Mouse (Mus musculus) layer of hippocampus, adult 9-11 months (tissue): ENCODE results near the gene Ankrd31.
"Not testable (repeated sequence)": the region's sequence is repeated elsewhere in the genome, so short reads cannot be mapped to it uniquely, and the experiment has no call there.

Source experiments
- DNase-seq: peaks from one replicate; pipeline ENCODE4 v3.0.0; 2022

The Ankrd31 gene

DNA sequence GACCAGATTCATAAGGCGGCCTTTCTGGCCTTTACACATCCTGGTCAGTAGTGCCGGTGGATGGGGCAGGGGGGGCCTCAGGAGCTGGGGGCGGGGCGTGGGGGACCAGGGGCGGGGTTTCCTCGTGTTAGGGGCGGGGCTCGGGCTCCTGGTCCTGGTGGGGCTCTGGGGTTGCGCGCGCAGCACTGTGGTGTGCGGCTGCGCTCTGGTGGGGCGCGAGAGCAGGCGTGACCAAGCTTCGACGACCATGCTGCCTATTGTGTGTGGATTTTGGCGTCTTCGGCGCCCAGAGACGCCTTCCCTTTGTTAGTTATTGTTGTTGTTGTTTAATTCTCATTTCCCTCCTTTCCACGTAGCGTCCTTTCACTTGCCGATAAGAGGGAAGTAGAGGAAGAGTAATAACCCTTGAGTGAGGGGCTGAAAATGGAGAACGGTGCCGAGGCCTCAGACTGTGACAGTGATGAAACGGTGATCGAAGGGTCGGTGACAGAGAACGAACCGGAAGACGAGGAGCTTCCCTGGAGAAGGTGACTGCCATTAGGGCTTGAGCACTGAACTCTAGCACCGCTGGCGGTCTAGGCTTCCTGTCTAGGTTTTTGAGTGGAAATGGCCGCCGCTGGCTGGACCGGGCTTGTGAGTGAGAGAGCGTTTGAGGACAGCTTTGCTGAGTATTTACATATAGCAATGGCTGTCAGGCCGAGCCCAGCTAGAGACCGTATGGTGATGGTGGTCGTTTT lies at the start of gene Ankrd31:
Ankrd31 (plus strand) TSS at position 164 of the 737 bp plus-strand sequence.
- no peak for DNase-seq

DNA sequence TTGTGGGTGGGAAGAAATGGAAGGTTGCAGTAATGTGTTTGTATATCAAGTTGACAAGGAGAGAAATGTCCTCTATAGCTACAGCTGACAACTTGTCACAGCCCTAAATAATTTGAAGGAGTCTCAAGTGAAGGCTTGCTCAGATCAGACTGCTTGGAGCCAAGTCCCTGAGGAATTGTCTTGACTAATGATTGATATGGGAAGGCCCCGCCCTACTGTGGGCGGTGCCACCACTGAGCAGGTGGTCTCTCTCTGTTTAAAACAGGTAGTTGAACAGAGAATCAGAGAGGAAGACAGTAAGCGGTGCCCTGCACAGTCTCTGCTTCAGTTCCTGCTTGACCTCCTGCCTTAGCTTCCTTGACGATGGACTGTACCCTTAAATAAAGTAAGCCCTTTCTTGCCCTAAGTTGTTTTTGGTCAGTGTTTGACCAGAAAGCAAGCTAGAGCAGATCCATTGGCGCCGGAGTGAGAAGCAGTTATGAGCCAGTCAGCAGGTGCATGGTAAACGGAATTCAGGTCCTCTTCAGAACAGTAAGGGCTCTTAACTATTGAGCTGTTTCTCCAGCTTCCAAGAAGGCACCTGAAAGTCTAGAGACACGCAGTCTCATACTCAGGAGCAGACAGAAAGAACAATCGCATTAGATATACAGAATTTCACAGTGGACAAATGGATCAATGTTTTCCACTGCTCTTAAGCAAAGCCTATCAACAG lies 45.3 kb upstream of the Ankrd31 start:
- no peak for DNase-seq

DNA sequence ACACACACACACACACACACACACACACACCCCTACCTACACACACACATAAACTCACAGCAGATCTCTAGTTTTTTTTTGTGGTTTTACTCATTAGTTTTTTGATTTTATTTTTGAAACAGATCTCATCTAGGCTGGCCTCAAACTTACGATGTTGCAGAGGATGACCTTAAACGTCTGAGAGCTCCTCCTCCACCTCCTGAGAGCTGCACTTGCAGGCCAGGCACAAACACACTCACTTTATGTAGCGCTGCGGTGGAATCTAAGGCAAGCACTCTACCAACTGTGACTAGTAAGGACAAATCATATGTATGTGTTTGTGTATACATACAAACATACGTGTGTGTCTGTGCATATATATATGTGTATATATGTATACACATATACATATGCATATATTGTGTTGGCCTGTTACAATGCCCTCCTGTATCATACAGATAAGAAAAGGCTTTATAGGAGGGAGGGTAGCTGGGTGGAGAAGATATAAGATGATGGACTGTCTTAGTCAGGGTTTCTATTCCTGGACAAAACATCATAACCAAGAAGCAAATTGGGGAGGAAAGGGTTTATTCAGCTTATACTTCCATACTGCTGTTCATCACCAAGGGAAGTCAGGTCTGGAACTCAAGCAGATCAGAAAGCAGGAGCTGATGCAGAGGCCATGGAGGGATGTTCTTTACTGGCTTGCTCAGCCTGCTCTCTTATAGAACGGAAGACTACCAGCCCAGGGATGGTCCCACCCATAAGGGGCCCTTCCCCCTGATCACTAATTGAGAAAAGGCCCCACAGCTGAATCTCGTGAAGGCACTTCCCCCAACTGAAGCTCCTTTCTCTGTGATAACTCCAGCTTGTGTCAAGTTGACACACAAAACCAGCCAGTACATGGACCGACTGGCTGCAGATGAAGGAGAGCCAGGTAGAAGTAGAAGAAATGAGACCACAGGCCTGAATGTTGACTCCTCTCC lies 38.5 kb upstream of the Ankrd31 start:
- no peak for DNase-seq

DNA sequence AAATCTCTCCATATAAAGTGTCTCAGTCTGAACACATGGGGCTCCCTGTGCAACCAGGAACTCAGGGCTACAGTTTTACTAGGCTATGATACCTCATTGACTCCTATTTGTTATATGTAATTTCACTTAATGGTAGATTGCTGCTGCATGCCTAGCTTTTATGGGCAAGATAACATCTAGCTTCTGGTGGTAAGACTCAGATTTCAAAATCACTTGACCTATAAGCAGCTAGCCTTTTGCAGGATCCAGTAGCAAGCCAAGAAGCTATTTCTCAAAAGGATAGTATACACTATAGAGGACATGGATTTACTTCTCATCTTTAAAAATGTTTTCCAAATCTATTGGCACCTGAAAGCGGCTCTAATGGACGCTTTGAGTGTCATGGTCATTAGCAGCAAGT lies 31.8 kb upstream of the Ankrd31 start:
- no peak for DNase-seq

DNA sequence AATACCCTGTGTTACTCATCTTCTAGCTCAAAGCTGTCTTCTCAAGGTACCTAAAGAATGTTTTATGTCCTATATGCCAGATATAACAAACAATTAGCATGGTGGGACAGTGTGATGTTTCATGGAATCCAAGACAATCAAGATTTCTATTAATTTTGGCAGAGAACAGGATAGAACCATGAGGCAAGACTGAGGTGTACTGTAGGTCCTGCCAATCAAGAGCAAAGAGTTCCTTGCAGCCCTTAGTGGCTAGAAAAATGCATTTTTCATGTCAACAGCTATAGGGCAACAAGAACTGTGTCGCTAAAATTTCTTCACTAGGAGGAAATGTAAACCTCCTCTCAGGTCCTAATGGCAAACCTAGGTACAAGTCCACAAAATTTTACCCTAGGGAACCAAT lies 30.3 kb upstream of the Ankrd31 start:
- no peak for DNase-seq

DNA sequence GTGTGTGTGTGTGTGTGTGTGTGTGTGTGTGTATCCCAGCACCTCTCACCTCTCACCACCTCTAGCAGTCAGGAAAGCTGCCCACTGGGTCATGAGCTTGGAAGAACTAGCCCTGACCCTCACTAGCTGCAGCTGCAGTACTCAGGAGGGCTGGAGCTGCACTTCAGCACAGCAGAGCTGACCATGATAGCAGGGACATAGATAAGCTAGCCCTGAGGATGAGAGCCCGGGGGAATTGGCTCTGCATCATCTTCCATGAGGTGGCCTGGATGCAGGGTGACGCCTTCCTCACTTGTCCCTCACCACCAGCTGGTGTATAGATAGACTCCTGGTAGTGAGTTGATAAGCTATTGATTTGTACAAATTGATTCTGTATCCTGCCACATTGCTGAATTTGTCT lies 28.1 kb upstream of the Ankrd31 start:
- DNase-seq, result no peak

DNA sequence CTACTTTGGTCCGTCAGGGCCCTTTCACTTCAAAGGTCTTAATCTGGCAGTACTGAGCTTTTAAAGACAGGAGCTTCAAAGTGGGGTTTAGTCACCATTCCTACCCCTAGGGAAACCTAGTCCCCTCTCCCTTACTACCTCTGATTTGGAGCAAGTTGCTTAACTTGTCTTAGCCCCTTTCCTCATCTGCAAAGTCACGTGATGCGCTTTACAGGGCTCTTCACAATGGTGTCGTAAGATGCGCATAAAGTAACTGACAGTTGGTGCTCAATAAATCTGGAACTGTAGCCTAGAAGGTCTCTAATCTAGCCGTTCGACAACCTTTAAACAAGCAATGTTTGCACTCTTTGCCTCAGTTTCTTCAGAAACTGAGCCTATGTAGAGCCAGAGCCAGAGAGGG lies 19.8 kb upstream of the Ankrd31 start:
- no peak for DNase-seq

DNA sequence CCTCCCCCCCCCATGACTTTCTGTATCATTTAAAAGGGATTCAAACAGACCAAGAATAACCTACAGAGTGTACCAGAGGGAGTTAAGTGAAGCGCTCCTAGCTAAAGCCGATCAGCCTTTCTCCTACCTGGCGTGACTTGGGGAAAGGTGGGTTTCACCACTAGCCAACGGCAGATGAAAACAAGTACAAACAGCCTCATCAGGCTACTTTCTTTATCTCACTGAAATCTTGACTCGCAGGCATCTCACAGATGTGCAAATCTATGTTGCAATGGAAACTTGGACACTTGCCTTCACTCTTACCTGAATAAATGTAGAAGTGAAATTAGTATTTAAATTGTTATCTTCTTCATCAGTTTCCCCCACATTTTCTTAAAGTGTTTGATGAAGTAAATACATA lies 18.9 kb upstream of the Ankrd31 start:
- DNase-seq, result no peak

DNA sequence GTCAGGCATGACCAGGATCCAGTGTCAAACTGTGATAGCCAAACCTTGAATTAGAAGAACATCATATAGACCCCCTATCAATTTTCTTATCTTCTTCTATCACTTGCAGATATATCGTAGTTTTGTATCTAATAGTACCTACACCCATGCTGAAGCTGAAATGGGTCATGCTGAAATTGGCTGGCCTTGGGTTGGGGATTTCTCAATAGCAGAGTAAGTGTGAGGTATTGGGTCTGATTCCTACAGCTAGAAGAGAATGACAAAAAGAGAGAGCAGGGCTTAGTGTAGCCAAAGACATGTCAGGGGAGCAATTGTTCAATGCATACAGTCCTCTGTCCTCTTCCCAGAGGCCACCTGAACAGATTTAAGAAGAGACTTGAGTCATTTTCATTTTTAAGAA lies 18.0 kb upstream of the Ankrd31 start:
- DNase-seq, result no peak

DNA sequence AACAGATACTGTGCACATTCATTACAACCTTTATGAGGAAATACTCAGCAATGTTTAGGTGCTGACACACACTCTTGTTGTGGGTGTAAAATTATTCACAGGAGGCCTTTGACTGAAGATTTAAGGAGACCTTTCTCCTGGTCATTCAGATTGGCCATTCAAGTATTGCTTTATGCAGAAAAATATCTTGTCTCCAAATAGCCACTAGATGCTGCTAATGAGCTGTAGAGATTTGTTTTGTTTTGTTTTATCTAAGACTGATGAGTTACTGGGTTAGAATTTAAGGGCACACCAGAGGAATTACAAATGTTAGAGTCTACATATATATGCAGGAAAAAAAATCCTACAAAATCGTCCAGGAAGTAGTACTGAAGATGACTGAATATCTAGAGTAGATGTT lies 12.9 kb upstream of the Ankrd31 start:
- DNase-seq, result no peak

DNA sequence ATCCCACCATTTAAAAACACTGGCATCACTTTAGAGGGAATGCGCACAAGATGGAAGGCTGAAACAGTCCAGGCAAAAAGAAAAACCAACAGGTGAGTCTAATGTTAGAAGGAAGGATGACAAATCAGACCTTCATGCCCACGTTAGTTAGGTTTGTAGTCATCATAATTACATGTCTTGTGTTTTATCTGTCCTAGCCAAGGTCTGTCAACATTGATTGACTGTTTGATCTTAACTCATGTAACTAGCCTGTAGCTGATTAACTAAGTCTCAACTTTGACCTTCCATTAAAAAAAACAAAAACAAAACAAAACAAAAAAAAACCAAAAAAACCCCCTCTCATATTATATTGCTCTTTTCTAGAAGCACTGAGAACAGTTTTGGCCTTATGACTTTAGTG lies 7.9 kb upstream of the Ankrd31 start:
- DNase-seq, result no peak

DNA sequence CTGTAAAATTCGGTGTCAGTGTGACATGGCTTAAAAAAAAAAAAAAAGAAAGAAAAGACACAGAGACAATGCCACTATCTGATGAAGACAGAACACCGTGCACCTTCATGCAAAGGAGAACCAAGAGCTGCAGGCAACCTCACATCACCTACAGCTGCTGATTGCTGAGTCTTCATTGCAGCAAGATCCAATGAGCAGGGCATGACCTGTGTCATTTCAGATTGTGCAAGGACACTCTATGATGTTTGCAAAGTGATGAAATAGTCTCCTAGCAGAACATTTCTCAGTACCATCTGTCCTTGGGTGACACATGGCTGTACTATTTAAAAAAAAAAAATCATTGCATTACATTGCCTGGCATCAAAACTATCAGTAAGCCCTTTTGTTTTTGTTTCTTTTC lies 5.2 kb upstream of the Ankrd31 start:
- peak; percentile 10 for DNase-seq

DNA sequence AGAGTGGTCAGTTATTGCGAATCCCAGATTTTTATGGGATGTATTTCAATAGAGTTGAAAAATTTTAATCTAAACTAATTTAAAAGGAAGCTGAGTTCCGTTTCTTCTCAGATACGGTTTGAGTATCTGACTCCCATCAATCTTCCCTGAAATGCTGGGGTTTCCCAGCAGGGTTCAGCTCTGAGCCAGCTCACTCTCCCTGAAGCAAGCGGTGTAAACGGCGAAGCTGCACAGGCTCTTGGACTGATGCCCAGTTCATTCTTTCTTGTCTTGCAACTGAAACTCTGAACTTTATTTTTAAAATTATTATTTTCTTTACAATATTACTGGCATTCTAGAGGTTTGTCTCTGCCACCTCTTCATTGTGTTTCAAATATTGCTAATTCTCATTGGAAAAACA lies 2.0 kb upstream of the Ankrd31 start:
- no peak for DNase-seq

DNA sequence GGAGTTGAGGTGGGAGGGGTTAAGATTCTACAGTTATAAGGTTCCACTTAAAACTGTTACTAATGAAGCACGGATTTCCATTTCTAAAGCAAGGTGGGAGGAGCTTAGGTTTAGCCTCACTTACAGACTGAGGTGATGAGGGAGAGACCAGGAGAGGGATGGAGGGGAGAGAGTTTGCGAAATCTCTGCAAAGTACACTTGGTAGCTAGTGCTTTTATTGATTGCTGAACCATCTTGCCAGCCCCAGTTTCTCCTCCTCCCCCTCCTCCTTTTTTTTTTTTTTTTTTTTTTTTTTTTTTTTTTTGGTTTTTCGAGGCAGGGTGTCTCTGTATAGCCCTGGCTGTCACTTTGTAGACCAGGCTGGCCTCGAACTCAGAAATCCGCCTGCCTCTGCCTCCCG lies 1.8 kb downstream of the Ankrd31 start:
- no peak for DNase-seq

DNA sequence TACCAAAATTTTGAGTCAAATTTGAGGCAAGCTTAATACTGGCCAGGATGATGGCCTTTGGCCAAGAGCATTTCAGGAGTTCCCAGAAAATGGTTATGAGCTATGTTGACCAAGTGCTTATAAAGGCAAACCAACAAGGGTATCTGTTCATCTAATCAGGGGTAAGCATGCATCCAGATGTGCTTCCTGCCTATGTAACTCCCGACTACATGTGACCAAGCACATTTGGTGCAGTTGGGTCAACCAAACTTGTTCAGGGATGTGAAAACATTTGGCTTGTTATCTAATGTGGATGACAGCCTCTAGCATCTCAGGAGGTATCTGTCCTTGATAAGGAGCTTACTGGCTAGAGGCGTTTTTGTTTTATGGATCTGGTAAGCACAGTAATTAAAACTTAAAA lies 12.8 kb downstream of the Ankrd31 start:
- no peak for DNase-seq

DNA sequence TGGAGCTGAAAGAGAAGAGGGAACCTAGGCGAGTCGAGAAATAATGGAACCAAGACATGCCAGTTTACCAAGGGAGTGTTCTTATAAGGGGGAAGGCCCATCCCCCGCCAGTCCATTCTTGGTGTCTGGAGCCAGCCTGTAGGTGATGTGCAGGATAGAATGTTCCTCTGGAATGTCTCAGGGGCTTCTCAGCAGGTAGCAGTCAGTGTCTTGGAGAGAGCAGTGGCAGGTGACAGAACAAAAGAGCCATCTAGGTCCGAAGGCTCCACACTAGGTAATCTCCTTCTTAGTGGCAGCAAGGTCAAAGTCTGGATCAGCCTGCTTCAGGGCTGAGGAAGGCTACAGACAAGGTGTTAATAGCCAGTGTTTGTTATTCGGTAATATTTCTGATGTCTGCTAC lies 38.0 kb downstream of the Ankrd31 start:
- not testable (repeated sequence) for DNase-seq

DNA sequence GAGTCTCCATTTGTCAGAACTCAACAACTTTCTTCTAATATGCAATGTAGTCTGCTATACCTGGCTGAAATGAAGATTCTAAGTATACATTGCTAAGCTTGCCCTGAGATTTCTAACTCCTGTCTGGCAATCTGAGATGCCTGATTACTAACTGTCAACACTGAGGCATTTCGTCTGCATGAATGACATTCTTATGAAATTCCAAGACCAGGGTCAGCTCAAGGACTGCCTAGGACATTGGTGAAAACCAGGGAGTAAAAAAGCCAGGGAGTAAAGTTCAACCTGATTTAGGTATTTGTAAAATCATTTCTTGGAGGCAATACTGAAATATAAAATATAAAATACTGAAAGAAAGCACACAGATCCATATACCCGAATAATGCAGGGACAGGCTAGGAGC lies 45.4 kb downstream of the Ankrd31 start:
- DNase-seq, result no peak

DNA sequence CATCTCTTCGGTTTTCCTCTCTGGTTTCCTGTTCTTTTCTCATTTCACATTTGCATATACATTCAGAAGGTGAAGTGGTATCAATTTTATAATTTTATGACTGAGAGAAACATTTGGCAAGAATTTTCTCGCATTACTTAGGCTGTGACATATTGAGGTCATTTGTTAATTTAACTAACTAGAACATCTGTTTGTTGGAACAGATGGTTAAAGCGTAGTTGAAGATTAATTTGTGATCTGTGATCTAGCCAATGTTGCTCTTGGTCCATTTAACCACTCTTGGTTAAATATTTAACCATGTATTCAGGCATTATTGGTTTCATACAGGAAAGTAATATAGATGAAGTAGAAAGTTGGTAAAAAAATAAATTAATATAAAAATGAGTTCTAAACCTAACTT lies 47.2 kb downstream of the Ankrd31 start:
- no peak for DNase-seq

DNA sequence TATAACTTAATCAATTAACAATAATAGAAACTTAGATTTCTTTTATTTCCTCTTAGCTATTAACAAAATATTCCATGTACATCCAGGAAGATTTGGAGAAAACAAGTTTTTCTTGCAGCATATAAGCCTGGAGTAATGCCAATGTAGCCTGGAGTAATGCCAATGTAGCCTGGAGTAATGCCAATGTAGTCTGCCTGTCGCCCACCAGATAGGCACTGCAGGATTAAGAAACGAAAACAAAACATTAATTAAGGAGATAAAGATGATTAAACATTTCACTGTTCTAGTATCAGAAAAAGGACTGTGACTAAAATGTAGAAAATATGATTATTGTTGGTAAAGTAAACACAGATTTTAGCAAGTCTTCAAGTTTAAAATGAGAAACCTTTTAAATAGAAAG lies 49.4 kb downstream of the Ankrd31 start:
- DNase-seq, result peak; percentile 2

DNA sequence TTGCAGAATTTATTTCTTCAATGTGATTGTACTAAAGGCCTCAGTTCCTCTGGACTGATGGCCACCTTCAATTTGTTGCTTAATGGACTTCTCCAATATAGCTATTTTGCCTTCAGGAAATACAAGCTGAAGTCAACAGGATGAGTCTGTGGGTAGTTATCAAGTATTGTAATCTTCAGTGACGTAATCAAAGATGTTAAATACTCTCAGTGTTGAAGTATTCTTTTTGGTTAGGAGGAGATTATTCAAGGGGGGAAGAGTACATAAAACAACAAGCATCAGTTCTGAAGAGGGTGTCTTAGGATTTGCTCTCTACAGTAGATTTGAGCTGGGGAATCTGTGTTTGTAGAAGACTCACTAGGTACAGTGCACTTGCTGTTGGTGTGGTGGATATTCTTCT lies 101.7 kb downstream of the Ankrd31 start:
- DNase-seq, result no peak

DNA sequence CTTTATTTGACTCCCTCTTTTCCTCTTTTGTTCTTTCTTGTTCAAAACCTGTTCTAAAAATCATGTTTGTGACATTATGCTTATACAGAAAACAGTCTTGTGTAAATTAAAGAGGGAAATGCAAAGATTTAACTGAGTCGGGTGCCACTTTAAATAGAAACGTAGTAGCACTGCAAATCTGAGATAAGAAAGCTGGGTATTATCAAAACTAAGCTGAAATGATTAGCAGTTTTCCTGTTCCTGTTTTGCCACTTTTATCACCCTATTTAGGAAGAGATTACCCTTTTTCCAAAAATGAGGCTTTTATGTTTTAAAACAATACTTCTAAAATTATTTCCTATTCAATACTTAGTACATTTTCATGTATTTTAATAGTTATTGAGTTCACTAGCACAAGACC lies 104.1 kb downstream of the Ankrd31 start:
- DNase-seq, result no peak

DNA sequence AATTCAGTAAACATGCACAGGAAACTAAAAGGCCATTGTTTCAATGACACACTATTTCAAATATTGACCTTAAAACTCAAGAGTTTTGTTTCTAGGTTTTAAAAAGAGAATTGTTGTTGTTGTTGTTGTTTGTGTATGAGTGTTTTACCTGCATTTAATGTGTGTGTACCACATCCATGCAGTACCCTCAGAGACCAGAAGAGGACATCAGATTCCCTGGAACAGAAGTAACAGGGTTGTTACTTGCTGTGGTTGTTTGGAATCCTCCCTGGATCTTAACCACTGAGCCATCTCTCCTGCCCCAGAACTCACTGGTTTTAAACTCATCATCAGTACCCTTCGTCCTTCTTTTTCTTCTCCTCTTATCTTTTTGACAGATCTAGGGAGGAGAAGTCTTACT lies 105.2 kb downstream of the Ankrd31 start:
- DNase-seq, result no peak

DNA sequence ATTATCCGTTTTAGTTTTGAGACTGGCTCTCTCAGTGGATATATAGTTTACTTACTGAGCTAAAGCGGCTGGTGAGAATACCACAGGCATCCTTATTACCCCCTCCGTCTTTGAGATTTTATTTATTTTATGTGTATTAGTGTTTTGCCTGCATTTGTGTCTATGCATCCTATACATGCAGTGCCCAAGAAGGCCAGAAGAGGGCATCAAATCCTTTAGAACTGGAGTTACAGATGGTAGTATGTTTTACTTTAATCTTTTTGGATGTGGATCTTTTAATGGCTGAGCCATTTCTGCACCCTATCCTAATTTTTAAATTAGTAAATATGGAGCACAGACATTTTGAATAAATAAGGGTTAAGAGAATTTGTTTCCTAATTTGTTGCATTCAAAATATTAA lies 107.1 kb downstream of the Ankrd31 start:
- DNase-seq, result peak; percentile 62

DNA sequence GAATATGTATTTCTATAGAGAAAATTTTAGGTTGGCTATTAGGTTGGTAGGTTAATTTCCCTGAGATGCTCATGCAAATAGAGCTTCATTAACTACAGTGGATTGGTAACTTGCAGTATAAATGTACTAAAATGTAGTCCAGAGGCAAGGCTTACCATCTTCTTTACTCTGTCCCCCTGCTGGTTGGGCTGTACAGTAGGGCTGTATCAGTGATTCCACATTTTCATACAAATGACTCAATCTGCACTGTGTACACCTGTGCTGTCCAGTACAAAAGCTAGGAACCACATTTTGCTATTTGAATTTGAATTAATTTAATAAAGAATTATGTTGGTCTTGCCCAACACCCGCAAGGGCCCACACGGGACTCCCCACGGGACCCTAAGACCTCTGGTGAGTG lies 111.1 kb downstream of the Ankrd31 start:
- DNase-seq, result no peak
